Mouse (Mus musculus) right cerebral cortex, postnatal 14 days (tissue): ENCODE measurements around the gene Crim1.

Experiments used
- DNase-seq: peaks from one replicate; pipeline ENCODE4 v3.0.0; 2022

The Crim1 gene

GRCm38 (mm10) chr17:78387665-78388064, 187.6 kb downstream of the Crim1 start:
- DNase-seq, result no peak

DNA sequence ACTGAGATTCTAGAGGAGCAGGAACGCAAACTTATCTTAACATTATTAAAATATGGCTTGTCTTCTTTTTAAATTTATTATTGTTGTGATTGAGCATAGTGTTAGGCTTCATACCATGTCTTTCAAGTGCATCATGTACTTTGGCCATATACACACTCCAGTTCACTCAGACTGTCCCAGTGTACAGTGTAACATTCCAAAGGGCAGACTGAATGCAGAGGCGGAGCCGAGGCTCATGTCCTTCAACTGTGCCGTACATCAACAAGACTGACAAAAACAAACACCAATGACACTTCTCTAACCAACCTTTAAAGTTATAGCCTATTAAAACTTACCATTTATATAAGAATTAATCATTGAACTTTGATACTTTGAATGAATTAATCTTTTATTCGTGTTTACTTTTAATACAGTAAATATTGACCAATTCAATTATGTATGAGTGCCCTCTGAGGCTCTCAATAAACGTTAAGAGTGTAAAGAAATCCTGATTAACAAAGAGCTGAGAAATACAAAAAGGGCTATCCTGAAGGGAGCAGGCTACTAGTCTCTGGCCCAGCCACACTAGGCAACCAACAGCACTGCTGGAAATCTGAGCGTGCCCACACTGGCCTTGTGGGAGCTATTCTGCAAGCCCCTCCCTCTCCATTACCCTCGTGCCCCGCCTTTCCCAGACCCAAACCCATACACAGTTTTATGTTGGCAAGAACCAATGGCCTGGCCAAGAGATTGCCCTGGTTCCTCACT, 188.2 kb downstream of the Crim1 start:
- DNase-seq, result no peak

DNA sequence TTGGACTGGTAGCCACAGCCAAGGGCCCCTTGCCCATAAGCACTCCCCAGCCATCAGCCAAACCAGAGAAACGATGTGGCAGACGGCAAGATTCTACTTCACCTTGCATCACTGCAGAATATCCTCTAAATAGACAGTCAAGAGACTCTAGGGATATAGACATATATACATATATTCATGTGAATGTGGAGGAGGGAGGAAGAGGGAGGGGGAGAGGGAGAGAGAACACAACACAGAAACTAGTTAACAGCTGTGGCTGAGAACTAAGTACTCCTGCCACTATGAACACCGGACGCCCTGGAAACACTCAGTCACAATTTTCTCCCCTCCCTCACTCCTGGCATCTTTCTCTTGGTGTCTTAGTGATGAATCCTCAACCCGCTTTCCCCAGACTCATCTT, 189.5 kb downstream of the Crim1 start:
- DNase-seq, result no peak

DNA sequence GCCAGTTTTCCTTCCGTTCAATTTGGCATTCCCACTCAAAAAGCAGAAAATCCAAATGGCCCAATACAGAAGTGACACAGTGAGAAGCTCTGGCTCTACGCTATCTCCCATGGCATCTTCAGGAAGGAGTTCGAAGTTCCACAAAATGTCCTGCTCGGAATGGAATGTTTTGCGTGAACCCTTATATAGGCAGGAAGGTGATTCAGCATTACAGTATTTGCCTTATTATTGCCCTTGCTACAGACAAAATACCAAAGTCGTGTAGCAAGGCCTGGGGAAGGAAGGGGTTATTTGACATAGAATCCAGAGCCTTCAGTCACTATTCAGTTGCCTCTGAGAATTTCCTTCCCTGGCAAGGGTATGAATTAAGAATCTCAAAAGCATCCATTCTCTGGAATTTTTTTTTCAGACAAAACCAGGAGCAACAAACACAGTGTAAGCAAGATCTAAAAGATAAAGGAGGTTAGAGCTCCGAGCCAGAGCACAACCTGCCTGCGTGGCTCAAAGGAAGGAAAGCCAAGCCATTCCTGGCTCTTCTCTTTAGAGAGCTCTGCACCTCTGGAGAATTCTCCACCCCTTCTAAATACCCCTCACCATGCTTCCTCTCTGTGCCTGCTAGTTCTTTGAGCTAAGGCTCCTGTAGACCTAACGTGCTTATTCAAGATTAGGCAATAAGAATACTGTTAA, 192.5 kb downstream of the Crim1 start:
- DNase-seq, result no peak

DNA sequence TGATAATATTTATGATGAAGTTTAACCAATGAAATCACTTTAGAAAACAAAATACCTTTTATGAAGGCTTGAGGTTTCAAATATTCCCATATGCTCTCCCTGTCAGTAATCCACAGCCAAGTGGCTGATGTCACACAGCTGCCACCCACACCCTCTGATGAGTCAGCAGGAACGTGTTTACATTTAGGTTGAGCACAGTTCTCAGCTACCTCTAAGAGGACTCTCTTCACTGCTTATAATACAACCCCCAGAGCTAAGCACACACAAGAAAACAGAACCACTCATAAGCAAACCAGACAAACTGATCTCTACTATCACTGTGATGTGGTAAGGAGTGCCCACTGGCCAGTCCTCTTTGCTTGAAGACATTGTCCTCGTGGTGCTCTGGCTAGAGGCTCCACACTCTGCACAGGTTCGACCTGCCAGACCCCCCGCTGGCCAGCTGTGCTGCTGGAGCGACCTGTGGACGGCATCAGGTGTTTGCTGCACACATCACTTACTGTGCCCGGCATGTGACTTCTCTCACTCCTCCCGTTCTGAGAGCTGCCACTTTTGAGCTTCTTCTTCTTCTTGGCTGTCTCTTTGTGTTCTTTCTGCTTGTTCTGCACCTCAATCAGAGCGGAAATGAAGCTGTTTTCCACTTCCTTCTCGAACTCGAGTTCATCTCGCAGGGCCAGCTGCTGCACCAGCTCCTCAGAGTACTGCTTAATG, 200.2 kb downstream of the Crim1 start:
- DNase-seq, result no peak

DNA sequence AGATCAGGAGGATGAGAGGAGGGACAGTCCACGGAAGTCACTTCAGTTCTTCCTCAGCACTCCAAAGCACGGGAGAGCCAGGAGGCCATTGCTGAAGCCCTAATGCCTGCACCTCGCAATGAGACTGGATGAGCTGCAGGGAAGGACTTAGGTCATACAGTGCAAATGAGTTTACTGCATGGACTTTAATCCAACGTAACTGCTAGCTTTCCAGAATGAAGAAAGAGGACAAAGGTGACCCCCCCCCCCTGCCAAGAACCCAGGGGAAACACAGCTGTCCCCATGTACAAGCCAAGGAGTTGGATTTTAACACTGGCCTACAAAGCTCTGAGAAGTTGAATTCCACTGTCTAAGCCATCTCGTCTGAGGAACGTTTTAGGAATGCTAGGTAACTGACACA, 201.3 kb downstream of the Crim1 start:
- no peak for DNase-seq

DNA sequence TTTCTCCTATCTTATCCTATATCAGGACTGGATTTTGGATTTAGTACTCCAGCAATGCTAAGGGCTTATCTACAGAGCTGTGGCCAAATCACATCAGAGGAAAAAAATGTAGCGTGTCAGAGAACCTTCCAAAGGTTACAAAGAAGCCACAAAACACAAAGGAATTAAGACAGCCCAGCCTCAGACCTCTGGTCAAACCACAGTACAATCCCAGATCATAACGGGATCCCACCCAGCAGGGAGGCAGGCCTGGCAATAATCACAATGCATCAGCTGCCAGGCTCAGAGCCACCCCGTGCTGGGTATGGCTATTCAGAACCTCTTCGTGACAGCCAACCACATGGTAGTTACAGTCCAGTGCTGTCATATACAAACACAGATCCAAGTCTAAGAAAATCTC, 201.7 kb downstream of the Crim1 start:
- DNase-seq, result no peak

DNA sequence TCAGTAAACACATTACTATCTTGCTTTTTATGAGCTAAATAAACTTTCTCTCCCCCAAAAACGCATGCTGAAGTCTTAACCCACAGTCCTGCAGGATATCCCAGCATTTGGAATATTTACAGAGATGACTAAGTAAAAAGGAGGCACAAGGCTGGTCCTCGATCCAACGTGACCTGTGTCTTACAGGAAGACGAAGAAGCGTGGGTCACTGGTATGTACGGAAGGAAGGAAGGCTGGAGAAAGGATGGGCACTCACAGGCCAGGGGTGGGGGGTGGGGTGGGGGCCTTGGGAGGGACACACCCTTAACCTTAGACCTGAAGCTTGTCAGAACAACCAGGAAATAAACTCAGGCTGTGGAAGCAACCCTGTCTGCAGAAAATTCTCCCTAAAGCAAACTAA, 202.1 kb downstream of the Crim1 start:
- no peak for DNase-seq

DNA sequence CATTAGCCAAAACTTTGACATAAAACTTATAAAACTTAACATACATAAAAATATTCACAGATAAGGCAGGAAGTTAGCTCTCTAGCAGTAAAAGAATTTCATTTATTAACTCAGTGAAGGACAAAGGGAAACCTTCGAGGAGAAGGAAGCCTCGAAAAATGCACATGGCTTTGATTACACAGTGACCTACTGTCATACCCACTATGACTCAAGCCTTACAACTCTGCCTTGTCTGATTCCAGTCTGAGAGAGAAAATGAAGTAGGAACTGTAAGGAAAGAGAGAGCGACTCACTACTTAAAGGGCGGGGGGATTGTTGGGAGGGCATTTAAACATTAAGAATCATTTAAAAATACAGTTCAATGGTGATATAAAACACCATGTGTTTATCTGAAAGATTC, 203.2 kb downstream of the Crim1 start:
- DNase-seq, result no peak

DNA sequence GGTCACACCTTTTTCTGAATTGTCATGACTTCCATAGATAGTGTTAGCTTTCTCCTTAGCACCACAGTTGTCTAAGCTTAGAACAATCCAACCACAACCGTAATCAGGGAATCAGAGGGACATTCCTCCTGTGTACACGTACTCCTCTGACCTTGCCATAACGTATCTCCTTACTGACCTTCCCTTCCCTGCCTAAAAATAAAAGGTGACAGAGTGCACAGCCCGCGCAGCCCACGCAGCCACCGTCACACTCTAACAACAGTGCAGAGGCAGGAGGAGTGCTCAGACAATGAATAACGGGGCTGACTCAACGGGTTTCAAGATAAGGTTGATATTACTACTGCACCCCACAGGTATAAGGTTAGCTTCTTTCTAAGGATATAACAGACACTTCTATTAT, 203.8 kb downstream of the Crim1 start:
- DNase-seq, result no peak

- no peak for DNase-seq
These were observed 205.3 kb downstream of the Crim1 start for GRCm38 (mm10) chr17:78405336-78405735.

DNA sequence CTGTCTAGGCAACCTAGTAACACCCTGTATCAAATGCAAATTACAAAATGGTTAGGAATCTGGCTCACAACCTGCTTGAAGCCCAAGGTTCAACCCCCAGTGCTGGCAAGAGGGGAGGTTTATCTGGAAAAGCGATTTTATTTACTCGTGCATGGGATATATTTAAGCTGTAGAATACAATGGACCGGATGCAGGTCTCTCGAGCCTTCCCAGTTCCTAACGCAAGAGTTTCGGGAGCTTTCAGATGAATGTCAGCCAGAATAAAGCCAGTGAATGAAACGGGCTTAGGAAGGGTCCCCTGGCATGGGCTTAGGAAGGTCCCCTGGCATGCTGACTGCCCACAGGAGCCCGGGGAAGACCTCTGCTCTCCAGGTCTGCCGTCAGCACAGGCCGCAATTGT, 206.8 kb downstream of the Crim1 start:
- no peak for DNase-seq

GRCm38 (mm10) chr17:78407581-78407980, 207.5 kb downstream of the Crim1 start:
- no peak for DNase-seq

DNA sequence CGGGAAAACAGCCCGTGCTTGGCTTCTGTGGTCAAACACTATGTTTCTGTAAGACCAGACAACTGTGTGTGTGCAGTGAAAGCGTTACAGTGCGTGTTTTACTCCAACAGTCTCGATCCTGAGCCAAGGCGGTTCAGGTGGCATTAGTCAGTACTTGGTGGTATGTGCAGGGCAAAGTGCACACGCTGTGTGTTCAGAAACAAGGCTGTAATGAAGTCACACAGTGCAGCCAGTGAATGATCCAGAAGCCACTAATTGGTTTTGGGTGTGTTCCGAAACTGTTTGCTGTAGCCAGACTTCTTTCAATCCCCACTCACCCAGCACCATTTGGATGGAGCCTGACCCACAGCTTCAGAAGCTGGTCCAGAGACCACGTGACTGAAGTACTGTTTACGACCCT, 208.3 kb downstream of the Crim1 start:
- DNase-seq, result no peak

DNA sequence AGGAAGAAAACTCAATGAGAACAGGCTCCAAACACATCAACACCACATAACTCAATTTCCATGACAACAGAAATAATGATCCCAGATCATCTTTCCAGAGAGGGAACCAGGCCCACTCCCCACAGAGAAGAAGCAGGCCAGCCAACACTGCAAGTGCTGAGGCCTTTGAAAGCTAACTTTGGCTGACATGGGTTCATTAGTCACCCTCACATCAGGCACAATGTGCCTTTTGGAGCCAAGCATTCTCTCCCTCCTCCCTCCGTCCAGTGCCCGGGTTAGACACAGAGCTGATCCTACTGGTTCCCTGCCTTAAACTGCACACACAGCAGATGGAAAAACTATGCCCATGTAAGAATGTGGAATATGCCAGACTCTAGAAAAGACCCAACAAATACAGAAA, 209.9 kb downstream of the Crim1 start:
- no peak for DNase-seq

DNA sequence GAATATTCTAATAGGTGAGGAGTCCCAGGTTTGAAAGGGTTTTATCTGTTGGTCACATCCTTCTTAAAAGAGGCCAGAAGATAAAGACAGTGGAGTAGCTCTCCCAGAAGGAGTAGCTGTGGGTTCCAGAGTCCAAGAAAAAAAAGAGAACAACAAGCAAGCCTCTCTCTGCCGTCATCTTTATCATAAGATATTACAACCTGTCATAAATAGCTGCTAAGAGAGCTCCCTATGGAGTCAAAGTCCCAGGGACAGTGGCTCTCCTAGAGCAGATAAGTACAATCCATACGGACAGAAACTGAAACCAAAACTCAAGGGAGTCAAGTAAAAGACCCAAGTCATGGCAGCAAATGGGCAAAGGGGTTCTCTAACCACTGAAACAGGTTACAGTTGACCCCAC, 215.2 kb downstream of the Crim1 start:
- DNase-seq, result no peak

DNA sequence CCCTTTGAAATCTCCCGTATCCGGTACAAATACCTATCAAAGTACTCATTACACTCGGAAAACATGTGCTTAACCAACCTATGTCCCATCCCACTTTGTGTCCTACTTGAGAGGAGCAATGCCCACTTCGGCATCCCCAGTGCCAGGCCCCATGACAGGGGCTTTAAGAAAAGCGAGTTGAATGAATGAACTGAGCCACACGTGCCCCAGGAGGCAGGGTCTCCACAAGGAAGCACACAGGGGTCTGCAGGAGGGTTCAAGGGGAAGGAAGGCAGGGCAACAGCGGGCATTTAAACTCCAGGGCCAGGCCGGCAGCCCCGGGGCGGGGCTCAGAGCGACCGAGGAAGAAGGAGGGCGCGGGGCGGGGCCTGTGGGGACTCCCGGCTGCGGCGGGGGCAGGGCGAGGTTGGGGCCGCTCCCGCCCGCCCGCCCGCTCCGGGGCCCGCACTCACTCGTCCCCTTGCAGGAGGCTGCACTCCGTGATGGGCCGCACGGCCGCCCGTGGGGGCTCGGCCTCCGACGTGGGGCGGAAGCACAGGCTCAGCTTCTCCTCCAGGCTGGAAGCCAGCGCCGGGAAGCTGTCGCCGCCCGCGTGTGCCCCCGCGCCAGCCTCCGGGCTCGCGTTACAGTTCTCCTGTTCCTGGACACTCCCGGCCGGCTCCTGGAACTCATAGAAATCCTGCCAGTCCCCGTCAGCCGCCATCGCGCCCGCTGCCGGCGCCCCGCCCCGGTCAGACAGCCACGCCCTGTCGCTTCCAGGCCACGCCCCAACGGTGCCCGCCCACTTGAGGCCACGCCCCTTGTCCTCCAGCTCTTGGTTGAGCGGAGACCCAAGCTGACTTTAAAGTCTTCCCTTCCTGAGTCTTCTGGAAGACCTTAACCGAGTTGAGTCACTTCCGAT, 217.6 kb downstream of the Crim1 start, which contains the start of gene Fez2:
Fez2 (minus strand) TSS at position 772 of the 901 bp plus-strand sequence.
- DNase-seq, result peak; percentile 87

- no peak for DNase-seq
These were observed 219.2 kb downstream of the Crim1 start for GRCm38 (mm10) chr17:78419216-78419615.

GRCm38 (mm10) chr17:78425026-78425425, 225.0 kb downstream of the Crim1 start:
- no peak for DNase-seq
